Mouse (Mus musculus): Measurements from ENCODE around the gene Rad51ap1. TPM values are rescaled to one million over a fixed set of nuclear protein-coding genes. Genes with fewer than 3 reads are reported as not detected.

Rad51ap1 gene
- 53.5 and 55.4 TPM in 2 replicates for polyA plus RNA-seq (2015; fragmentation: Nextera tagmentation; extraction: Ambion mirVana)

DNA sequence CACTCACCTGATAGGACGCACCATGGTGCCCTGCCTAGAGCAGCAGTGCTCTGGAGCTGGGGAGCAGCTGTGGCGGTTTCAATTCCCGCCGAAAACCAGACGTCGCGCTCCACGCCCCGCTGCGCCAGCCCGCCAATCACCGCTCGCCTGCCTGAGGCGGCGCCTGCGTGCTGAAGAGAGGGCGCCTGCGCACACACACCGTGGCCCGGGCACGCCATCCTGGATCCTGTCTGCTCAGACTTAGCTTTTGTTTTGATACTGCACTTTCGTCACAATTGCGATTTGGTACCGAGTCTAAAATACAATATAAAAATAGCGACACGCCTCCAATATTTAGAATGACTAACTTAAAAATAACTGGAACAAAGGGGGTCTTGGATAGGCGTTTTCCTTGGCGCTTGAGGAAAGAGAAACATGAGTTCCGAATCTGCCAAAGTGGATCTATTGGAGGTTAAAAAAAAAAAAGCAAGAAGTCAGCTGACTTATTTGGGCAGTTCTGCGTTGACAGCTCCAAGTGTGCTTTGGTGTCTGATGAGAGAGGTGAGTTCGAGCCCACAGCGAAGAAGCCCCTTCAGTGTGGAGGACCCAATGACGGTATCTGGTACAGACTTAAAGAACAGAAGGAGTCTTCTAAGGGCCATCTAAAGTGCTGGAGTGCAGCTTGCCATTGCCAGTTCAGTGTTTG lies at the start of gene Rad51ap1, which contains the start of gene D6Wsu163e:
Rad51ap1 (minus strand) TSS at position 101 of the 685 bp plus-strand sequence.
D6Wsu163e (plus strand) TSS at position 476 of the 685 bp plus-strand sequence.
- Histone ChIP-seq H3K4me3 (peak within 1 kb of the TSS; percentile 75), H3K9me3 (replicated peaks) (no peaks in the 10 kb centered on the region), H3K27me3 (no peaks in the 10 kb centered on the region), H3K36me3 (ENCODE audit: poor library complexity, severe bottlenecking) (peaks cover 18% of the 10 kb centered on the region), H3K9ac (peak within 1 kb of the TSS; percentile 81), H3K27ac (peak within 1 kb of the TSS; percentile 40; the same call in 1 of the 2 replicates), H3K4me1 (peaks cover 26% of the 10 kb centered on the region), H3K4me2 (peak within 1 kb of the TSS; percentile 96)
- ATAC-seq = peak; percentile 99
- WGBS = under 1% methylated on average over 33 of the region's 33 CpGs

DNA sequence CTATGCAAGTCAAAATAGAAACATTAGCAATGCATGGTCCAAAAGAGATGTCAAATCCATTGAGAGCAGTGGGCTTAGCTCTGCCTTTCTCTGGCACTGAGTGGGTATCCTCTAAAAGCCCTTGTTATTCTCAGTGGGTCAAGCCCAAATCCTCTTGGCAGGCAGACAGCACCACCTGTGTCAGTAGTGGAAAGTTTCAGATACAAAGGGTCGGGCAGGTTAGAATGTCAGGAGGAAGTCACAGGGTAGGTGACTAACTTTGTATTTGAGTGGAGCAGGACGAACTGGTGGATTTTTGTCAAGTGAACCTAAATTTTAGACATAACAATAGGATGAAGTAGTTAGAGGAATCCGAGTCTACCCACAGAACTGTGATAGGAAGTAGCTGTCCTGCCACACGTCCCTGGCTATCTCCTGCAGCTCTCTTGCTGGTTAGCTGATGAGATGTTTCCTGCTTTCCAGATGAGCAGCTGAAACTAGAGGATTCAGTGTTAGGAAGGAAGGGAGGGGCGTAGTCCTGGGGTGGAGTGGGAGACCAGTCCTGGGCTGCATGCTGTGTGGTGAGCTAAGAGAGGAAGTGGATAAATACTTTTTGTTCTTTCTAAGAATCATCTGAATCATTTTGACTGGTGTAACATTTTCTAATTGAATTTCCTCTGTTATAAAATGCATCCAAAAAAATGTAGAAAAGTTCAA lies 42.3 kb upstream of the Rad51ap1 start:
- peaks cover 14% of the 10 kb centered on the region for H3K36me3 ChIP-seq (ENCODE audit: poor library complexity, severe bottlenecking)
- H3K27ac ChIP-seq = no peak overlapping the region
- H3K9ac ChIP-seq = no peak overlapping the region
- no peak overlapping the region for H3K4me2 ChIP-seq
- H3K4me1 ChIP-seq = no peaks in the 10 kb centered on the region
- no peaks in the 10 kb centered on the region for H3K9me3 ChIP-seq (replicated peaks)
- H3K4me3 ChIP-seq = no peak overlapping the region
- WGBS = 72% methylated on average over 5 of the region's 5 CpGs
- ATAC-seq = no peak
- H3K27me3 ChIP-seq = no peaks in the 10 kb centered on the region

DNA sequence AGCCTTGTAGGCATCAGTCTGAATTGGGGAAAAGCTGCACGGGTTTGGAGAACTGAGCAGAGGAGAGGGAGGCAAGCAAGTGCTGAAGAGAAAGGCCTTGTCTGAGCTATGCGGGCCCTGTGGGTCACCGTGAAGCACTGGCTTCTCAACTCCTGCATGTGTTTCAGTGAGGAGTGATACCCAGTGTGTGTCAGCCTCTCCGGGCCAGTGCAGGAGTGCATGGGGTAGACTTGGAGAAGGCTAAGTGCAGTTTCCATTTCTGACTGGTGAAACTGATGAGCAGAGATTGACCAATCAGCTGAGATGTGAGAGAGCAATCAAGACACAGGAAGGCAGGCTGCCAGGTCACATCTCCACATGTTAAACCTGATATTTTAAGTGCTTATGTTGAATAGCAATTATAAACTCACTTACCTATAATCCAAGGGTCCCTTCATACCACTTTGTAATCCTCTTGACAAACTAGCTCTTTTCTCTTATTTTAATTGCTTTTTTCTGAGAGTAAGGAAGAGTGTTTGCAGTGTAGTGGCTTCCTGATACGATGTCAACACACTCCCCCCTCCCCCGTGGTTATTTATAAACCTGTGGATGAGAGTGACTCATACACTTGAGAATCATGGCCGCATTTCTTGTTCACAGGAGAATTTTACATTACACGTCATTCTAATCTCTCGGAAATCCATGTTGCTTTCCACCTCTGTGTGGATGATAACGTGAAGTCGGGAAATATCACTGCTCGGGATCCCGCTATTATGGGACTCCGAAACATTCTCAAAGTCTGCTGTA lies 27.0 kb upstream of the Rad51ap1 start:
- ATAC-seq = no peak
- Histone ChIP-seq H3K4me3 (no peak overlapping the region), H3K4me2 (no peak overlapping the region), H3K9me3 (replicated peaks) (no peaks in the 10 kb centered on the region), H3K9ac (no peak overlapping the region), H3K36me3 (ENCODE audit: poor library complexity, severe bottlenecking) (peaks cover 47% of the 10 kb centered on the region), H3K4me1 (no peaks in the 10 kb centered on the region), H3K27me3 (no peaks in the 10 kb centered on the region), H3K27ac (no peak overlapping the region)
- 90% methylated on average over 14 of the region's 14 CpGs for WGBS

DNA sequence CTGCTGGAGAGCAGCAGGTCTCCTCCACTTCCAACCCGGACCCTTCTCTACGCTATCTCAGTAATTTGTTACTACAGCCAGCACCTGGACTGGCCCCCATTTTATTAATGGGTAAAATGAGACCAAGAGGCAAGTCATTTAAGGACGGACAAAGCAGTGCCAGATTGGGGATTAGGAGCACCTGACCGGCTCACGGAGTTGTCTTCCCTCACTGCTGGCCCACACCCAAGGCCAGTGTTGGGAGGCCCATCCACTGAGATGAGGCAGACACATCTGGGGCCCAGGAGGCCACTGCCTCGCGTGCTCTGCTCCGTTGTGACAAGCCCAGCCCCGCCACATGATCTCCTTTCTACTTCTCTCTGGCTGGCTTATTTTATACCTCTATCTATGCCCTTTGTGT lies 24.0 kb upstream of the Rad51ap1 start:
- peaks cover 42% of the 10 kb centered on the region for H3K36me3 ChIP-seq (ENCODE audit: poor library complexity, severe bottlenecking)
- no peak overlapping the region for H3K9ac ChIP-seq
- ATAC-seq = no peak
- H3K4me3 ChIP-seq = no peak overlapping the region
- no peaks in the 10 kb centered on the region for H3K27me3 ChIP-seq
- WGBS = 86% methylated on average over 9 of the region's 9 CpGs
- no peaks in the 10 kb centered on the region for H3K9me3 ChIP-seq (replicated peaks)
- H3K27ac ChIP-seq = no peak overlapping the region
- no peaks in the 10 kb centered on the region for H3K4me1 ChIP-seq
- H3K4me2 ChIP-seq = no peak overlapping the region

DNA sequence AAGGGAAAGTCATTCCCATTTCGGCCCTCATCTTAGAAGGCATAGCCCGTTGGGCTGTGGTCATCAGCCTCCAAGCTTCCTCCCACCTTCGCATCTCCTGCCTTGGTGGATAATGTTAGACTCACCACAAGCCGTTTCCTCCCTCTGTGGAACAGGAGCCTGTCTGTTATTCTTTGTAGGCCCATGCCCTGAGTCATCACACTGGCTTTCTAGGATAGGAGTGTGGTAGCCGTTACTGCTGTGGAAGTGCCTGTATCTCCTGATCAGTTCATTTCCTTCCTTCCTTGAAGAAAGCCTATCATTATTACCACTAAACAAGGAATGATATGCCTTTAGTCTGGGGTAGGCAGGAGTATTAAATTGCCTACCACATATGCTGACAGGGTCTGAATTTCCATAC lies 23.3 kb upstream of the Rad51ap1 start:
- Histone ChIP-seq H3K36me3 (ENCODE audit: poor library complexity, severe bottlenecking) (peaks cover 39% of the 10 kb centered on the region), H3K4me3 (no peak overlapping the region), H3K4me1 (no peaks in the 10 kb centered on the region), H3K9me3 (replicated peaks) (no peaks in the 10 kb centered on the region), H3K4me2 (no peak overlapping the region), H3K27ac (no peak overlapping the region), H3K27me3 (no peaks in the 10 kb centered on the region), H3K9ac (no peak overlapping the region)
- 95% methylated on average over 5 of the region's 5 CpGs for WGBS
- no peak for ATAC-seq

DNA sequence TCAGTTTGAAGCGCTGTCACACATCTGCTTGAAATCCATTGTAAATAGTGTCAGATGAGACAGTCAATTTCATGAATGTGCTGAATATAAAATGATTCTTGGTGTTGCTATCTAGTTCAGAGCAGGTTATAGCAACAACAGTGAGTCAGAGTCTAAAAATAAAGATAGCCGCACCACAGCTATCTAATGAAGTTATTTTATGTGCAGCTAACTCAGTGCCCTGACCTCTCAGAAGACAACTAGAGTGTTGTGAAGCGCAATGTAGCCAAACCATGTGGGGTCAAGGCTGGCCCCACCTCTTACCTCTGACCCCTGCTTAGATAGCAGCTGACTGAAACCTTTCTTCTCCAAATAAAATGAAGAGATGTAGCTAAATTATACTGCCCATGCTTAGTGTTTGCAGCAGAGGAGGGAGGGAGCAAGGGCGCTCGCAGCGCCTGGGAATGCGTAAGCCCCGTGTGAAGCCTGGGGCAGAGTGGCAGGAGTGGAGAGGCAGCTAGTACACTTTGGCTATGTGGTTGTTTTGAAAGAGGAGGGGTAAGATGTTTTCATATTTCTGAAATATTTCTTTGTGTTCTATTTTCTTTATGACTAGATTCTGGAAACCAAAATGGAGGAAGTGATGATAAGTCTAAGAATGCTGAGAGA lies 22.1 kb upstream of the Rad51ap1 start:
- ATAC-seq = no peak
- no peaks in the 10 kb centered on the region for H3K4me1 ChIP-seq
- H3K27ac ChIP-seq = no peak overlapping the region
- no peaks in the 10 kb centered on the region for H3K27me3 ChIP-seq
- no peaks in the 10 kb centered on the region for H3K9me3 ChIP-seq (replicated peaks)
- WGBS = 90% methylated on average over 8 of the region's 8 CpGs
- H3K9ac ChIP-seq = no peak overlapping the region
- H3K4me2 ChIP-seq = no peak overlapping the region
- H3K4me3 ChIP-seq = no peak overlapping the region
- H3K36me3 ChIP-seq (ENCODE audit: poor library complexity, severe bottlenecking) = peaks cover 41% of the 10 kb centered on the region

DNA sequence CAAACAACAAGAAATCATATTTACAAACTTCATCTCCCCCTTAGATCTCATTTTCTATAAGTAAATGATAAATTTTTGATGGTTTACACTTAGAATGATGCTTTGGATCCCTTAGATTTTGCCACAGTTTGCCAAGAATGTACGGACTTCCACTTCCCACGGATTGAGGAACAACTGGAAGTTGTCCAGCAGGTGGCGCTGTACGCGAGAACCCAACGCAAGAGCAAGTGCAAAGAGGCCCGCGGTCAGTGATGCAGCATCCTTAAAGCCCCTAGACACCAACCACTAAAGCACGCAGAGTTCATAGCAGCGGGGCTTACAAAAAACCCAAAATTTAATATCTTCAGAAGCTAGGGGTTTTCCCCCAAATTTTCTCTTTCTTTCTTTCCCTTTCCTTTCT lies 16.3 kb upstream of the Rad51ap1 start:
- H3K9me3 ChIP-seq (replicated peaks) = no peaks in the 10 kb centered on the region
- no peaks in the 10 kb centered on the region for H3K4me1 ChIP-seq
- no peak overlapping the region for H3K4me2 ChIP-seq
- 9% methylated on average over 10 of the region's 10 CpGs for WGBS
- no peaks in the 10 kb centered on the region for H3K27me3 ChIP-seq
- H3K36me3 ChIP-seq (ENCODE audit: poor library complexity, severe bottlenecking) = peaks cover 52% of the 10 kb centered on the region
- H3K9ac ChIP-seq = no peak overlapping the region
- no peak for ATAC-seq
- no peak overlapping the region for H3K27ac ChIP-seq
- H3K4me3 ChIP-seq = no peak overlapping the region

DNA sequence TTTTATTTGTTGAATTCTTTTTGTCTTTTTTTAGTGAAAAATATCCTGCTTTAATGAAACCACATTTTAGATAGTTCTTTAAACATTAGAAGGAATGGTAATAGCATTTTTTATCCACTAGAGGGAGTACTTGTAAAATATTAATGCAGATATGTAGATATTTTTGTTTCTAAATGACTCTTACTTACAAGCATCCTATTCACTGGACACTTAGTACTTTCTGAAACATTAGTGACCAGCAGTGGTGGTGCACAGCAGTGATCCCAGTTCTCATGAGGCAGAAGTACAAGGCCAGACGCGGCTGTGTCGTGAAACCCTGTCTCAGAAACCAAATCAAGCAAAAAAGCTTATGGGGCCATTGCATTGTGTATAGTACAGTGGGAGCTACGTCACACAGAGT lies 8.9 kb upstream of the Rad51ap1 start:
- Histone ChIP-seq H3K9me3 (replicated peaks) (no peaks in the 10 kb centered on the region), H3K9ac (no peak overlapping the region), H3K36me3 (ENCODE audit: poor library complexity, severe bottlenecking) (peaks cover 57% of the 10 kb centered on the region), H3K27ac (no peak overlapping the region), H3K4me2 (no peak overlapping the region), H3K4me1 (no peaks in the 10 kb centered on the region), H3K4me3 (no peak overlapping the region), H3K27me3 (no peaks in the 10 kb centered on the region)
- 86% methylated on average over 4 of the region's 4 CpGs for WGBS
- ATAC-seq = no peak

DNA sequence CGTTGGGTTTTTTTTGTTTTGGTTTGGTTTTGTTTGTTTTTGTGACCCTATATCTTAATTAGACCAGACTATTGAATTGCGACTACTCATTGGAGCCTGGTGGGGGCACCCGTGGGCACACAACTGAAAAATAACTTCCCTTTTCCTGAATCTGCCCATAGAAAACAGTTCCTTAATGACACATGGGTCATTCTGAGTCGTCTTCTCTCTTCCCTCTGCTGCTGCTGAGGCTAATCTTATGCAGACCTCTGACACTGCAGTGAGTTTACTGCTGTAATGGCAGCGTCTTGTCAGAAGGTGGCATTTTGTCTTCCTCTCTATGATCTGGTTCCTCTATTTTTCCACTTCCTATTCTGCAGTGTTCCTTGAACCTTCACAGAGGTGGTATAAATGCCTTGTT lies 1.1 kb upstream of the Rad51ap1 start:
- H3K4me1 ChIP-seq = peaks cover 26% of the 10 kb centered on the region
- H3K36me3 ChIP-seq (ENCODE audit: poor library complexity, severe bottlenecking) = peaks cover 25% of the 10 kb centered on the region
- H3K4me2 ChIP-seq = peak overlapping the region; percentile 96
- ATAC-seq = no peak
- H3K9ac ChIP-seq = peak overlapping the region; percentile 53
- WGBS = under 1% methylated on average over 5 of the region's 5 CpGs
- no peak overlapping the region for H3K27ac ChIP-seq
- peak overlapping the region; percentile 75 for H3K4me3 ChIP-seq
- H3K27me3 ChIP-seq = no peaks in the 10 kb centered on the region
- no peaks in the 10 kb centered on the region for H3K9me3 ChIP-seq (replicated peaks)

DNA sequence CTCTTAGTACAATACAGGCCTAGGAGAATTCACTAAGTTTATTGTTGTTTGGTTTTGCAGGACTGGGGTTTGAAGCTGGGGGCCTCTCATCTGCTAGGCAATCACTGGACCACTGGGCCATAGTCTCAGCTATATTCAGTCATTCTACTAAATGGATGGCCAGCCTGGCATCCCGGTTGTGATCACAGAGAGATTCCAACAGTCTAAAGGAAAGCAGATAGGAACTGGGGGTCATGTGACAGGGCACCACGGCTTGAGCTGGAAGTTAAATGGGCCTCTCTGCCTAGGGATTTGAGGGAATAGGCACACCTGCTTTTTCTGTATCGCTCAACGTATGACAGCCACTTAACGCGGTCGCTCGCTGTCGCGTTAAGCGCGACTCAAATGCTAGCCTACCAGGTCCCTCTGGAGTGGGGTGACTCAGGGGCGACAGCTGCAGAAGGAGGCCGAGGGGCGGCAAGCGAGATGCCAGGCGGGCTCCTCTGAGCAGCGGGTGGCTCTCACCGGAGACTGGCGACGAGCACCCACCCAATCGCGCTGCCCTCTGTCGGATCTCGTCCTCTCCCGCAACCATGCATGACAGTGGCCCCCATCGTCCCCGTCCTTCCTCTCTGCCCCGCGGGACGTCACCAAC lies 417 bp downstream of the Rad51ap1 start:
- ATAC-seq = no peak
- Histone ChIP-seq H3K36me3 (ENCODE audit: poor library complexity, severe bottlenecking) (peaks cover 19% of the 10 kb centered on the region), H3K9ac (peak overlapping the region; percentile 81), H3K27me3 (no peaks in the 10 kb centered on the region), H3K4me1 (peaks cover 26% of the 10 kb centered on the region), H3K27ac (peak overlapping the region; percentile 40; the same call in 1 of the 2 replicates), H3K4me2 (peak overlapping the region; percentile 96), H3K9me3 (replicated peaks) (no peaks in the 10 kb centered on the region), H3K4me3 (peak overlapping the region; percentile 75)
- 1% methylated on average over 30 of the region's 31 CpGs for whole genome bisulfite sequencing

DNA sequence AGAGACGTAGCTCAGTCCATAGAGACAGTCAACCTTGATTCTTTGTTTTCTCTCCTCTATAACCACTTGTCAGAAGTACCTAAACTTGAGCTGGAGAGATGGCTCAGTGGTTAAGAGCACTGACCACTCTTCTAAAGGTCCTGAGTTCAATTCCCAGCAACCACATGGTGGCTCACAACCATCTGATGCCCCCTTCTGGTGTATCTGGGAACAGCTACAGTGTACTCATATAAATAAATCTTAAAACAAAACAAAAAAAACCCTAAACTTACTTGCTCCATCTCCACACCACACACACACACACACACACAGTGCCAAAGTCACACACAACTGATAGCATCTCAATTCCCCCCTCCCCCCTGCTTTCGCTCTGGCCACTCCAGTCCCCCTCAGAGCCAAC lies 1.3 kb downstream of the Rad51ap1 start:
- 90% methylated on average over 2 of the region's 2 CpGs for WGBS
- no peak overlapping the region for H3K27ac ChIP-seq
- peak overlapping the region; percentile 75 for H3K4me3 ChIP-seq
- H3K4me2 ChIP-seq = peak overlapping the region; percentile 96
- no peak for ATAC-seq
- H3K36me3 ChIP-seq (ENCODE audit: poor library complexity, severe bottlenecking) = peaks cover 22% of the 10 kb centered on the region
- peaks cover 26% of the 10 kb centered on the region for H3K4me1 ChIP-seq
- peak overlapping the region; percentile 81 for H3K9ac ChIP-seq
- no peaks in the 10 kb centered on the region for H3K27me3 ChIP-seq
- H3K9me3 ChIP-seq (replicated peaks) = no peaks in the 10 kb centered on the region
